Mouse (Mus musculus): Measurements from ENCODE around the gene Kctd2. TPM values are rescaled to one million over a fixed set of nuclear protein-coding genes. Genes with fewer than 3 reads are reported as not detected.

Gene Kctd2
- polyA plus RNA-seq, 1 experiment, result 37.8 TPM

GRCm38 (mm10) chr11:115374695-115375425 lies 45.1 kb upstream of the Kctd2 start:
- 64% methylated on average over 12 of the region's 12 CpGs for WGBS
- no peak for DNase-seq

GRCm38 (mm10) chr11:115376722-115377121 lies 43.2 kb upstream of the Kctd2 start:
- no peak overlapping the region for H3K27ac ChIP-seq (ENCODE audit: insufficient read depth, low read depth, low read length)
- H3K4me3 ChIP-seq (ENCODE audit: insufficient read depth, low read depth, low read length), result no peak overlapping the region
- no peaks in the 10 kb centered on the region for H3K36me3 ChIP-seq (ENCODE audit: control insufficient read depth, insufficient read depth, low read length)
- no peak for DNase-seq
- no peaks in the 10 kb centered on the region for H3K27me3 ChIP-seq (replicated peaks; ENCODE audit: control insufficient read depth, insufficient read depth, low read length)
- TF ChIP-seq POLR2A (IDR thresholded peaks at IDR 0.05; ENCODE audit: low read depth, low read length) (no peak), CTCF (conservative IDR thresholded peaks at IDR 0.05; ENCODE audit: insufficient read depth, insufficient read length, low read depth, low read length) (no peak)
- WGBS, result 52% methylated on average over 7 of the region's 7 CpGs
- peaks cover 5% of the 10 kb centered on the region for H3K4me1 ChIP-seq (ENCODE audit: control insufficient read depth, insufficient read depth, low read length)

More at GRCm38 (mm10) chr11:115374695-115375425, 45.1 kb upstream of the Kctd2 start:
- Histone ChIP-seq H3K4me3 (ENCODE audit: insufficient read depth, low read depth, low read length) (no peak overlapping the region), H3K27ac (ENCODE audit: insufficient read depth, low read depth, low read length) (no peak overlapping the region), H3K27me3 (replicated peaks; ENCODE audit: control insufficient read depth, insufficient read depth, low read length) (no peaks in the 10 kb centered on the region), H3K36me3 (ENCODE audit: control insufficient read depth, insufficient read depth, low read length) (no peaks in the 10 kb centered on the region), H3K4me1 (ENCODE audit: control insufficient read depth, insufficient read depth, low read length) (peaks cover 5% of the 10 kb centered on the region)
- TF ChIP-seq CTCF (conservative IDR thresholded peaks at IDR 0.05; ENCODE audit: insufficient read depth, insufficient read length, low read depth, low read length) (no peak), POLR2A (IDR thresholded peaks at IDR 0.05; ENCODE audit: low read depth, low read length) (no peak)

- H3K27me3 ChIP-seq (replicated peaks; ENCODE audit: control insufficient read depth, insufficient read depth, low read length), result no peaks in the 10 kb centered on the region
- H3K4me3 ChIP-seq (ENCODE audit: insufficient read depth, low read depth, low read length), result no peak overlapping the region
- no peak for DNase-seq
- no peak for TF ChIP-seq POLR2A (IDR thresholded peaks at IDR 0.05; ENCODE audit: low read depth, low read length)
- TF ChIP-seq CTCF (conservative IDR thresholded peaks at IDR 0.05; ENCODE audit: insufficient read depth, insufficient read length, low read depth, low read length), result no peak
- H3K27ac ChIP-seq (ENCODE audit: insufficient read depth, low read depth, low read length), result no peak overlapping the region
- 87% methylated on average over 4 of the region's 4 CpGs for WGBS
- H3K4me1 ChIP-seq (ENCODE audit: control insufficient read depth, insufficient read depth, low read length), result peaks cover 5% of the 10 kb centered on the region
- H3K36me3 ChIP-seq (ENCODE audit: control insufficient read depth, insufficient read depth, low read length), result no peaks in the 10 kb centered on the region
Observed at GRCm38 (mm10) chr11:115377254-115377653, 42.7 kb upstream of the Kctd2 start.

- Histone ChIP-seq H3K27me3 (replicated peaks; ENCODE audit: control insufficient read depth, insufficient read depth, low read length) (no peaks in the 10 kb centered on the region), H3K4me1 (ENCODE audit: control insufficient read depth, insufficient read depth, low read length) (peaks cover 5% of the 10 kb centered on the region), H3K36me3 (ENCODE audit: control insufficient read depth, insufficient read depth, low read length) (no peaks in the 10 kb centered on the region), H3K27ac (ENCODE audit: insufficient read depth, low read depth, low read length) (no peak overlapping the region), H3K4me3 (ENCODE audit: insufficient read depth, low read depth, low read length) (no peak overlapping the region)
- TF ChIP-seq CTCF (conservative IDR thresholded peaks at IDR 0.05; ENCODE audit: insufficient read depth, insufficient read length, low read depth, low read length), result no peak
- no peak for TF ChIP-seq POLR2A (IDR thresholded peaks at IDR 0.05; ENCODE audit: low read depth, low read length)
- WGBS, result 92% methylated on average over 7 of the region's 7 CpGs
- DNase-seq, result no peak
Observed at GRCm38 (mm10) chr11:115377854-115378253, 42.1 kb upstream of the Kctd2 start.

GRCm38 (mm10) chr11:115381276-115381675 lies 38.7 kb upstream of the Kctd2 start:
- 35% methylated on average over 9 of the region's 9 CpGs for WGBS
- Histone ChIP-seq H3K27ac (ENCODE audit: insufficient read depth, low read depth, low read length) (peak overlapping the region; percentile 25), H3K27me3 (replicated peaks; ENCODE audit: control insufficient read depth, insufficient read depth, low read length) (no peaks in the 10 kb centered on the region), H3K4me3 (ENCODE audit: insufficient read depth, low read depth, low read length) (no peak overlapping the region; the same call in 1 of the 2 replicates), H3K36me3 (ENCODE audit: control insufficient read depth, insufficient read depth, low read length) (no peaks in the 10 kb centered on the region), H3K4me1 (ENCODE audit: control insufficient read depth, insufficient read depth, low read length) (no peaks in the 10 kb centered on the region)
- DNase-seq, result no peak
- TF ChIP-seq CTCF (conservative IDR thresholded peaks at IDR 0.05; ENCODE audit: insufficient read depth, insufficient read length, low read depth, low read length), result no peak
- no peak for TF ChIP-seq POLR2A (IDR thresholded peaks at IDR 0.05; ENCODE audit: low read depth, low read length)

GRCm38 (mm10) chr11:115381743-115382539 lies 38.0 kb upstream of the Kctd2 start, which contains the start of gene Cdr2l:
Gene Cdr2l (plus strand): TSS chr11:115381916.
- peak within 1 kb of the TSS; percentile 69 for H3K4me3 ChIP-seq (ENCODE audit: insufficient read depth, low read depth, low read length)
- H3K36me3 ChIP-seq (ENCODE audit: control insufficient read depth, insufficient read depth, low read length), result no peaks in the 10 kb centered on the region
- peak within 1 kb of the TSS; percentile 25 for H3K27ac ChIP-seq (ENCODE audit: insufficient read depth, low read depth, low read length)
- under 1% methylated on average over 75 of the region's 76 CpGs for WGBS
- no peaks in the 10 kb centered on the region for H3K27me3 ChIP-seq (replicated peaks; ENCODE audit: control insufficient read depth, insufficient read depth, low read length)
- TF ChIP-seq CTCF (conservative IDR thresholded peaks at IDR 0.05; ENCODE audit: insufficient read depth, insufficient read length, low read depth, low read length), result no peak
- TF ChIP-seq POLR2A (IDR thresholded peaks at IDR 0.05; ENCODE audit: low read depth, low read length), result no peak
- no peaks in the 10 kb centered on the region for H3K4me1 ChIP-seq (ENCODE audit: control insufficient read depth, insufficient read depth, low read length)
- DNase-seq, result peak; percentile 97

GRCm38 (mm10) chr11:115382891-115383290 lies 37.0 kb upstream of the Kctd2 start:
- no peak for DNase-seq
- no peak overlapping the region for H3K27ac ChIP-seq (ENCODE audit: insufficient read depth, low read depth, low read length)
- TF ChIP-seq POLR2A (IDR thresholded peaks at IDR 0.05; ENCODE audit: low read depth, low read length) (no peak), CTCF (conservative IDR thresholded peaks at IDR 0.05; ENCODE audit: insufficient read depth, insufficient read length, low read depth, low read length) (no peak)
- WGBS, result 47% methylated on average over 5 of the region's 5 CpGs
- no peaks in the 10 kb centered on the region for H3K4me1 ChIP-seq (ENCODE audit: control insufficient read depth, insufficient read depth, low read length)
- H3K36me3 ChIP-seq (ENCODE audit: control insufficient read depth, insufficient read depth, low read length), result no peaks in the 10 kb centered on the region
- H3K27me3 ChIP-seq (replicated peaks; ENCODE audit: control insufficient read depth, insufficient read depth, low read length), result no peaks in the 10 kb centered on the region
- H3K4me3 ChIP-seq (ENCODE audit: insufficient read depth, low read depth, low read length), result no peak overlapping the region
